8 mouse cellular contexts compared by ENCODE assay signal in the genomic region with DNA sequence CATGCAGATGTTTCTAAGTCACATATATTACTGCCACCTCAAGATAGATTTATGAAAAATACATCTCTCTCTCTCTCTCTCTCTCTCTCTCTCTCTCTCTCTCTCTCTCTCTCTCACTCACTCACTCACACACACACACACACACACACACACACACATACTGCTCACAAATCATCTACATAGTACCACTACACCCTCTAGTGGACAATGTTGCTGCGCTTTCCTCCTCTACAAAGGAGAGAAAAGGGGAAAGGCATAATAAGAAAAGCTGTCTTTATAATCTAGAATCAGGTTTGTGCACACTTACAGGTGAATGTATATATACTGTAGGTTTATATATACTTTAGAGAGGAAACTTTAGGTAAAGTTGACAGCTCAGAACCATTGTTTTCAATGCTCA. TPM values are rescaled to one million over a fixed set of nuclear protein-coding genes. Genes with fewer than 3 reads are reported as not detected.
DNase-seq lines count a peak whose midpoint lies in the region; ATAC-seq and TF ChIP-seq lines count a peak whose summit lies in the region.
"Had no signal": no experiment of that assay in that cellular context is flagged by ENCODE, and none has a peak within 500 bp of the region (broad histone marks: within the 10 kb centered on the region; RNA-seq: fewer than 3 reads in every experiment).

No protein-coding gene starts in this region.

- no peaks in the 10 kb centered on the region for H3K27me3 ChIP-seq in kidney, embryonic 16.5 days (ENCODE audit: insufficient read depth, low read length)
- H3K27me3 ChIP-seq in MEL (ENCODE audit: control insufficient read depth in 1 of 2, insufficient read depth in 2 of 2, low read length in 2 of 2), result no peaks in the 10 kb centered on the region
- H3K27me3 ChIP-seq in thymus, adult 2 months (ENCODE audit: control insufficient read depth, insufficient read depth, low read length), result no peaks in the 10 kb centered on the region
- H3K27me3 ChIP-seq: embryonic facial prominence, embryonic 13.5 days had no signal

- no peaks in the 10 kb centered on the region for H3K9me3 ChIP-seq in kidney, embryonic 16.5 days (ENCODE audit: low read length)
- no peaks in the 10 kb centered on the region for H3K9me3 ChIP-seq in MEL (replicated peaks; ENCODE audit: insufficient read depth, low read length)
- H3K9me3 ChIP-seq: embryonic facial prominence, embryonic 13.5 days had no signal

- WGBS in kidney, embryonic 16.5 days, result 35% methylated on average over 1 of the region's 1 CpGs
- WGBS in thymus, adult 2 months, result 32% methylated on average over 1 of the region's 1 CpGs

- no peak overlapping the region for H3K4me2 ChIP-seq in kidney, embryonic 16.5 days (replicated peaks; ENCODE audit: low read depth, low read length)
- H3K4me2 ChIP-seq: embryonic facial prominence, embryonic 13.5 days had no signal

- DNase-seq in kidney, adult 9 months, result peak; percentile 42
- peak; percentile 25 to 42 for DNase-seq in B cell, adult 2 months
- DNase-seq in MEL (ENCODE audit: low read depth, low spot score), result peak; percentile 66
- peak; percentile 40 to 47 for DNase-seq in kidney, postnatal 4 days
- DNase-seq in right cerebral cortex, postnatal 10 days (ENCODE audit: low spot score in 2 of 2), result peak; percentile 60 to 66
- no peak for DNase-seq in thymus, adult 2 months

- TF ChIP-seq EP300 in MEL (IDR thresholded peaks at IDR 0.05; ENCODE audit: low read depth in 1 of 2, low read length in 2 of 2), result no peak

- ATAC-seq in kidney, embryonic 16.5 days (ENCODE audit: low FRiP score, low TSS enrichment), result no peak

- H3K79me2 ChIP-seq in MEL (ENCODE audit: control insufficient read depth, insufficient read depth, low read length, poor library complexity), result no peaks in the 10 kb centered on the region

- no peak overlapping the region for H3K27ac ChIP-seq in kidney, embryonic 16.5 days (ENCODE audit: low read length)
- H3K27ac ChIP-seq in MEL (ENCODE audit: control insufficient read depth, low read depth, low read length), result no peak overlapping the region
- H3K27ac ChIP-seq in thymus, adult 2 months (ENCODE audit: control insufficient read depth, insufficient read depth, low read length), result no peak overlapping the region
- H3K27ac ChIP-seq: embryonic facial prominence, embryonic 13.5 days had no signal

- H3K9ac ChIP-seq in kidney, embryonic 16.5 days (replicated peaks; ENCODE audit: low read length), result no peak overlapping the region
- H3K9ac ChIP-seq in MEL (ENCODE audit: control insufficient read depth, low read depth, low read length, poor library complexity, severe bottlenecking), result no peak overlapping the region
- H3K9ac ChIP-seq: embryonic facial prominence, embryonic 13.5 days had no signal

- H3K4me1 ChIP-seq in kidney, embryonic 16.5 days (ENCODE audit: insufficient read depth, low read length), result no peaks in the 10 kb centered on the region
- H3K4me1 ChIP-seq in MEL (ENCODE audit: control insufficient read depth in 1 of 2, insufficient read depth in 2 of 2, low read length in 2 of 2), result no peaks in the 10 kb centered on the region; a peak in 1 of 4 replicates
- no peaks in the 10 kb centered on the region for H3K4me1 ChIP-seq in thymus, adult 2 months (replicated peaks; ENCODE audit: control insufficient read depth, insufficient read depth, low read length)
- H3K4me1 ChIP-seq: embryonic facial prominence, embryonic 13.5 days had no signal

- no peaks in the 10 kb centered on the region for H3K36me3 ChIP-seq in kidney, embryonic 16.5 days (ENCODE audit: insufficient read depth, low read length)
- H3K36me3 ChIP-seq in MEL (ENCODE audit: control insufficient read depth in 1 of 2, insufficient read depth in 2 of 2, low read length in 2 of 2), result no peaks in the 10 kb centered on the region
- H3K36me3 ChIP-seq in thymus, adult 2 months (ENCODE audit: control insufficient read depth, insufficient read depth, low read length), result no peaks in the 10 kb centered on the region
- H3K36me3 ChIP-seq: embryonic facial prominence, embryonic 13.5 days had no signal

- peak in 2 of 3 experiments; percentile 33 to 74; a peak in 3 of 6 replicates for TF ChIP-seq CTCF in MEL (IDR thresholded peaks at IDR 0.05 in 2 of 3, conservative IDR thresholded peaks at IDR 0.05 in 1 of 3; ENCODE audit: control insufficient read depth in 1 of 3, insufficient read depth in 1 of 3, low read depth in 2 of 3, low read length in 3 of 3, poor library complexity in 1 of 3, severe bottlenecking in 1 of 3)
- TF ChIP-seq CTCF in thymus, adult 2 months (IDR thresholded peaks at IDR 0.05; ENCODE audit: borderline replicate concordance, control insufficient read depth, extremely low read depth, insufficient read depth, low read length, poor library complexity), result no peak

- no peak overlapping the region for H3K4me3 ChIP-seq in kidney, embryonic 16.5 days (ENCODE audit: low read length)
- H3K4me3 ChIP-seq in MEL (ENCODE audit: control insufficient read depth in 1 of 2, insufficient read depth in 1 of 2, low read depth in 2 of 2, low read length in 2 of 2), result no peak overlapping the region
- H3K4me3 ChIP-seq in thymus, adult 2 months (ENCODE audit: control insufficient read depth, insufficient read depth, low read length), result no peak overlapping the region
- H3K4me3 ChIP-seq: embryonic facial prominence, embryonic 13.5 days had no signal

- TF ChIP-seq POLR2A in MEL (IDR thresholded peaks at IDR 0.05; ENCODE audit: control insufficient read depth in 1 of 2, insufficient read depth in 1 of 2, low read depth in 1 of 2, low read length in 2 of 2, poor library complexity in 1 of 2), result no peak
- TF ChIP-seq POLR2A in thymus, adult 2 months (IDR thresholded peaks at IDR 0.05; ENCODE audit: control insufficient read depth, extremely low read depth, insufficient read depth, low read length, poor library complexity), result no peak

- TF ChIP-seq RAD21 in MEL (IDR thresholded peaks at IDR 0.05; ENCODE audit: low read depth, low read length), result peak; percentile 76

TF ChIP-seq in MEL, 35 proteins besides CTCF, POLR2A, EP300 and RAD21:
- TF ChIP-seq ZMIZ1 (IDR thresholded peaks at IDR 0.05; ENCODE audit: low read depth, low read length) (no peak), CHD1 (IDR thresholded peaks at IDR 0.05; ENCODE audit: low read depth, low read length) (no peak), ZC3H11A (IDR thresholded peaks at IDR 0.05; ENCODE audit: low read depth, low read length) (peak; percentile 65; the same call in 1 of the 2 replicates), TBP (IDR thresholded peaks at IDR 0.05; ENCODE audit: low read depth, low read length) (no peak), SMC3 (IDR thresholded peaks at IDR 0.05; ENCODE audit: low read depth, low read length) (peak; percentile 70), NELFE (IDR thresholded peaks at IDR 0.05; ENCODE audit: low read depth, low read length) (no peak), TCF12 (IDR thresholded peaks at IDR 0.05; ENCODE audit: low read depth, low read length) (no peak), MAZ (IDR thresholded peaks at IDR 0.05; ENCODE audit: low read depth, low read length) (no peak), POLR2AphosphoS2 (IDR thresholded peaks at IDR 0.05; ENCODE audit: low read length) (no peak)

RNA-seq across cellular contexts. Expression of gene Tma16, which starts 43.6 kb away (rescaled TPM):
- polyA plus RNA-seq in kidney, embryonic 16.5 days (2015; fragmentation: Nextera tagmentation; extraction: Ambion mirVana), result 12.1 and 14.4 TPM in 2 replicates
- total RNA-seq in MEL (2012; rRNA removed), result 26.7 and 33.2 TPM in 2 replicates
- 10 to 100 TPM in 1 of 2 experiments, not detected in 1; 29.4 TPM for polyA plus RNA-seq in MEL (2012; ENCODE audit: insufficient read depth in 1 of 2, insufficient read length in 2 of 2, low read depth in 1 of 2, low replicate concordance in 2 of 2, missing spikeins in 1 of 2)
- 2.4 and 2.5 TPM in 2 replicates for polyA plus RNA-seq in thymus, adult 2 months (2012; rRNA removed)
